Mouse (Mus musculus): ENCODE measurements around the gene Oprl1. TPM values are rescaled to one million over a fixed set of nuclear protein-coding genes. Genes with fewer than 3 reads are reported as not detected.

Gene Oprl1
- total and polyA plus RNA-seq, 3 experiments, result not detected

DNA sequence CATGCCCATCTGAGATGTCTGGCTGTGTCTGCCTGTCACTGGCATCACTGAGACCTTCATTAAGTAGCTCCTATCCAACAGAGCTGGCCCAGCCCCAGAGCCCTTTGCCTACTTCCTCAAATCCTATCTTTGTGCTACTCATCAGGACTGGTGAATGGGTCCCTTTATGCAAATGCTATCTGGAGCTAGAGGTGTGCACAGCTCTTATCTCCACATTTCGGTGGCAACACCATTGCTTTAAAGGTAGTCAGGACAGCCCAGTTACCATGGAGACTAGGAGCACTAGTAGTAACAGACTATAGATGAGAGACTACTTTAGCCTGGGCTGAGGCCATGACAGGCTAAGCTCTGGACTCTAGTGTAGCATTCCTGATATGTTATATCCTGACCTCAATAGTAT is 30.1 kb upstream of the Oprl1 start:
- Histone ChIP-seq H3K27ac (no peak overlapping the region), H3K27me3 (ENCODE audit: control insufficient read depth, insufficient read depth, low read length) (no peaks in the 10 kb centered on the region), H3K79me2 (replicated peaks; ENCODE audit: control insufficient read depth, insufficient read depth, low read length) (no peaks in the 10 kb centered on the region), H3K36me3 (ENCODE audit: control insufficient read depth, insufficient read depth, low read length) (no peaks in the 10 kb centered on the region), H3K9ac (ENCODE audit: low read depth, low read length) (no peak overlapping the region), H3K4me3 (no peak overlapping the region), H3K4me1 (ENCODE audit: control insufficient read depth, insufficient read depth, low read length) (peaks cover 2% of the 10 kb centered on the region)
- no peak for DNase-seq
- WGBS, result 74% methylated on average over 1 of the region's 1 CpGs
- TF ChIP-seq EP300 (IDR thresholded peaks at IDR 0.05; ENCODE audit: insufficient read depth, low read depth, low read length), result no peak
- TF ChIP-seq CTCF (IDR thresholded peaks at IDR 0.05), result no peak
- TF ChIP-seq POLR2A (IDR thresholded peaks at IDR 0.05; ENCODE audit: insufficient read depth, low read depth, low read length), result no peak
- intact Hi-C loops (cut with DNase I), result loop anchor here (2.0 to 5.0 kb wide), 3 partner anchors 22 to 162 kb away; partner anchors contain the start of gene Dnajc5

DNA sequence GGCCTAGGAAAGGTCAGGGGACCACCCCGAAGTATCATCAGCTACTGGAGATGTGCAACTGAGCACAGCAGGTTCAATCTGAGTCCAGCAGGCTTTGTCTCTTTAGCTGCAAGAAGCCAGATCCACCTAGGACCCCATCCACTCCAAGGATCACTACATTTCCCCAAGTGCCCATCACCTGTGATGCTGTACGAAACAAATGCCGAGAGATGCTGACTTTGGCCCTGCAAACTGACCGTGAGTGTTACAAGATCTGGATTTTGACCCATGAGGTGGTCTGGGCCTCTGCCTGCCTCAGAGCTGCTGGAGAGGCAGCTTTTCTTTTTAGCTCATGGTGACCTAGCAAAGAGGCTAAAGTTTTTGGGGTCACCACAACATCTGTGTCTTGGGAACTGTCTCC is 29.1 kb upstream of the Oprl1 start:
- Histone ChIP-seq H3K9ac (ENCODE audit: low read depth, low read length) (no peak overlapping the region), H3K27me3 (ENCODE audit: control insufficient read depth, insufficient read depth, low read length) (no peaks in the 10 kb centered on the region), H3K4me1 (ENCODE audit: control insufficient read depth, insufficient read depth, low read length) (peaks cover 1% of the 10 kb centered on the region), H3K79me2 (replicated peaks; ENCODE audit: control insufficient read depth, insufficient read depth, low read length) (no peaks in the 10 kb centered on the region), H3K27ac (no peak overlapping the region), H3K36me3 (ENCODE audit: control insufficient read depth, insufficient read depth, low read length) (no peaks in the 10 kb centered on the region), H3K4me3 (no peak overlapping the region)
- 92% methylated on average over 4 of the region's 4 CpGs for WGBS
- DNase-seq, result peak in 1 of 2 experiments; percentile 1
- intact Hi-C loops (cut with DNase I), result loop anchor here (2.0 kb wide), 1 partner anchor 21 kb away; no protein-coding TSS in a partner anchor
- no peak for TF ChIP-seq POLR2A (IDR thresholded peaks at IDR 0.05; ENCODE audit: insufficient read depth, low read depth, low read length)
- no peak for TF ChIP-seq EP300 (IDR thresholded peaks at IDR 0.05; ENCODE audit: insufficient read depth, low read depth, low read length)
- TF ChIP-seq CTCF (IDR thresholded peaks at IDR 0.05), result no peak

DNA sequence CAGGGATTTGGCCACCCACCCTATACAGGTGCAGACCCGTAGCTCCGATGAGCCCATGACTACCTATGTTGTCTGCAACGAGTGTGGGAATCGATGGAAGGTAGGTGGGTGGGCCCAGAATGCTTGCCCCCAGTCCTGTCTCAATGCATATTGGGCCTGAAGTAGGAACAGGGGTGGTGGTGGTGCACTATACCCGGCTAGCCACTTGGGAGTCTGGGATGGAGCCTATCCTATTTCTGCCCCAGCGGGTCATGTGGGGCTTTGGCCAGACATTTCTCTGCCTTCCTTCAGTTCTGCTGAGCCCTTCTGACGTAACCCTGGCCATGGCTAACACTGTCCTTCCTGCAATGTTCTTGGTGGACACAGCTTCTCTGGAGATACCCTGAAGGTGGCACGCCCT is 27.2 kb upstream of the Oprl1 start:
- intact Hi-C loops (cut with DNase I), result no loop called here
- Histone ChIP-seq H3K9ac (ENCODE audit: low read depth, low read length) (no peak overlapping the region), H3K27ac (no peak overlapping the region), H3K36me3 (ENCODE audit: control insufficient read depth, insufficient read depth, low read length) (no peaks in the 10 kb centered on the region), H3K27me3 (ENCODE audit: control insufficient read depth, insufficient read depth, low read length) (no peaks in the 10 kb centered on the region), H3K4me3 (no peak overlapping the region), H3K4me1 (ENCODE audit: control insufficient read depth, insufficient read depth, low read length) (no peaks in the 10 kb centered on the region), H3K79me2 (replicated peaks; ENCODE audit: control insufficient read depth, insufficient read depth, low read length) (no peaks in the 10 kb centered on the region)
- 92% methylated on average over 8 of the region's 8 CpGs for WGBS
- peak in 1 of 2 experiments; percentile 1 for DNase-seq
- TF ChIP-seq POLR2A (IDR thresholded peaks at IDR 0.05; ENCODE audit: insufficient read depth, low read depth, low read length) (no peak), CTCF (IDR thresholded peaks at IDR 0.05) (no peak), EP300 (IDR thresholded peaks at IDR 0.05; ENCODE audit: insufficient read depth, low read depth, low read length) (no peak)

DNA sequence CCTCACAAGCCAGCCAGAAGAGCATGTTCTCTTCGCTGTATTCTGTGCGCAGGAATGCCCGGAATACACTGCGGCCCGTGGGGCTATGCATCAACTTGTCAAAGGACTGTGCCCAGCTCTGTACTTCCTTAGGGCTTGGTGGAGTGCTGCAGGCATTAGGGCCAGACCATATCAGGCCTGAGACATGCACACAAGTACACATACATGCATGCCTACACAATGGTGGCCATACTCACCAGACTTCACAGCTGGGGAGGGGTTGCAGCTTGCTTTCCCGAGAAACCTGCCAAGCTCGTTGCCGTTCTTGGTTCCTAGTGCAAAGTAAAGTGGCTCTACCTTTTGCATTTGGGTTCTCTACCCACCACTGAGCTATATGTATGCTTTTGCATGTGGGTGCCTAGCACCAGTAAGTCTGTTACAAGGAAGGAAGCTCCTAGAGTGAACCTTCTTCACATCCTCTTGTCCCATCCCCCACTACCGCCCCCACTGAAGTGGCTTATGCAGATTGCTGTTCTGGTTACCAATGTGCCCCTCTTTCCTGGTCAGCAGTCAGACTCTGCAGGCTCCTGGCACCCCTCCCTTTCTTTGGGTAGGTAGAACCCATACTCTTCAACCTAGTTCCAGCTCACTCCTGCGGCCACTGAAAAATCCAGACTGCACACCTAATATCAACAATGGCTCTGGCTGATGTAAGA is 25.2 kb upstream of the Oprl1 start:
- 91% methylated on average over 10 of the region's 10 CpGs for WGBS
- TF ChIP-seq EP300 (IDR thresholded peaks at IDR 0.05; ENCODE audit: insufficient read depth, low read depth, low read length) (no peak), CTCF (IDR thresholded peaks at IDR 0.05) (no peak), POLR2A (IDR thresholded peaks at IDR 0.05; ENCODE audit: insufficient read depth, low read depth, low read length) (no peak)
- intact Hi-C loops (cut with DNase I), result no loop called here

DNA sequence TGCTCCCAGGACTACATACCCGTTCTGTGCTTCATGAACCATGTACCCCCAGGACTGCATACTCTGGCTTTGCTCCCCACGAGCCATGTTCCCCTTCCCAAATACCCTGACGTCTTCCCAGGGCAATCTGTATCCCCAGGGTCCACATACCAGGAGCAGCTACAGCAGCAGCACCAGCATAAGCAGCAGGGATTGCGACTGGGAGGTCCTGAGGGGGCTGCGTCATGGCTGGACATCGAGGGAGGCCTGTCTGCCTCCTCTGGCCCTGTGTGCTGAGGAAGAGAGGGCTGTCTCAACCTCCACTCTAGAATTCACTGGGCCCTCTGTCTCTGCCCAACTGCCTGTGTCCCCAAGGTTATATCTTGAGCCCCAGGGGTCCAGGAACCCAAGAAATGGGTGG is 23.7 kb upstream of the Oprl1 start:
- 86% methylated on average over 6 of the region's 6 CpGs for WGBS
- DNase-seq, result no peak
- no peaks in the 10 kb centered on the region for H3K27me3 ChIP-seq (ENCODE audit: control insufficient read depth, insufficient read depth, low read length)
- TF ChIP-seq POLR2A (IDR thresholded peaks at IDR 0.05; ENCODE audit: insufficient read depth, low read depth, low read length) (no peak), CTCF (IDR thresholded peaks at IDR 0.05) (no peak), EP300 (IDR thresholded peaks at IDR 0.05; ENCODE audit: insufficient read depth, low read depth, low read length) (no peak)
- H3K4me1 ChIP-seq (ENCODE audit: control insufficient read depth, insufficient read depth, low read length), result peaks cover 1% of the 10 kb centered on the region; the same call in 1 of the 2 replicates
- H3K36me3 ChIP-seq (ENCODE audit: control insufficient read depth, insufficient read depth, low read length), result no peaks in the 10 kb centered on the region
- no peak overlapping the region for H3K4me3 ChIP-seq
- no peaks in the 10 kb centered on the region for H3K79me2 ChIP-seq (replicated peaks; ENCODE audit: control insufficient read depth, insufficient read depth, low read length)
- H3K27ac ChIP-seq, result no peak overlapping the region
- H3K9ac ChIP-seq (ENCODE audit: low read depth, low read length), result no peak overlapping the region
- intact Hi-C loops (cut with DNase I), result no loop called here

More for the DNA sequence above, 25.2 kb upstream of the Oprl1 start:
- peaks cover 1% of the 10 kb centered on the region; the same call in 1 of the 2 replicates for H3K4me1 ChIP-seq (ENCODE audit: control insufficient read depth, insufficient read depth, low read length)
- H3K27ac ChIP-seq, result no peak overlapping the region
- no peaks in the 10 kb centered on the region for H3K36me3 ChIP-seq (ENCODE audit: control insufficient read depth, insufficient read depth, low read length)
- no peak for DNase-seq
- H3K79me2 ChIP-seq (replicated peaks; ENCODE audit: control insufficient read depth, insufficient read depth, low read length), result no peaks in the 10 kb centered on the region
- no peak overlapping the region for H3K4me3 ChIP-seq
- no peaks in the 10 kb centered on the region for H3K27me3 ChIP-seq (ENCODE audit: control insufficient read depth, insufficient read depth, low read length)
- no peak overlapping the region for H3K9ac ChIP-seq (ENCODE audit: low read depth, low read length)

DNA sequence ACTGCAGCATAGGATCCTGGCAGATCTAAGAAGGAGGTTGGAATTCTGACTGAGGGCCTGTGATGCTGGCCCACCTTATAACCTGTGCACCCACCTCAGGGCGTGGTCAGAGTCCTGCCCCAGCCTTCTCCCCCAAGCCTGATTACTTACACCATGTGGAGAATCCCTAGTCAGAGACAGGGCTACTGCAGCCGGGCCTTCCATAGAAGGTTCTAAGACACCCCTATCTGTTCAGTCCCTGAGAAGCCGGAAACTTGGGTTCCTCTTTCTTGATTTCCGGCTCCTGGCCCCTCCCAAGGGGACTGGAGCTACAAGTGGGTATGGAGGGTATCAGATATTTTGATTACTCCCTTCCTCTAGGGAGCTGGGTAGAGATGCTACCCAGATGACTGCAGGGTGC is 23.2 kb upstream of the Oprl1 start:
- TF ChIP-seq EP300 (IDR thresholded peaks at IDR 0.05; ENCODE audit: insufficient read depth, low read depth, low read length) (no peak), POLR2A (IDR thresholded peaks at IDR 0.05; ENCODE audit: insufficient read depth, low read depth, low read length) (no peak)
- H3K27ac ChIP-seq, result no peak overlapping the region
- no peak overlapping the region for H3K4me3 ChIP-seq
- H3K27me3 ChIP-seq (ENCODE audit: control insufficient read depth, insufficient read depth, low read length), result no peaks in the 10 kb centered on the region
- no peak overlapping the region for H3K9ac ChIP-seq (ENCODE audit: low read depth, low read length)
- peak in 1 of 2 experiments; percentile 31 for DNase-seq
- intact Hi-C loops (cut with DNase I), result no loop called here
- peaks cover 1% of the 10 kb centered on the region; the same call in 1 of the 2 replicates for H3K4me1 ChIP-seq (ENCODE audit: control insufficient read depth, insufficient read depth, low read length)
- no peaks in the 10 kb centered on the region for H3K79me2 ChIP-seq (replicated peaks; ENCODE audit: control insufficient read depth, insufficient read depth, low read length)
- H3K36me3 ChIP-seq (ENCODE audit: control insufficient read depth, insufficient read depth, low read length), result no peaks in the 10 kb centered on the region
- 65% methylated on average over 4 of the region's 4 CpGs for WGBS

All from heart, adult 2 months (tissue).